Mouse (Mus musculus): ENCODE measurements at regions not wholly inside any gene's neighbourhood (a gene's known extent, or its start where the extent isn't known, plus 50 kb on each side); places are given as distances from the start of the nearest gene placed in this dataset.

- no peak overlapping the region for H3K4me3 ChIP-seq (ENCODE audit: low read depth, low read length)
- peak overlapping the region; percentile 38; the same call in 1 of the 2 replicates for H3K27ac ChIP-seq (ENCODE audit: low read length)
- peaks cover 29% of the 10 kb centered on the region for H3K4me1 ChIP-seq (ENCODE audit: control insufficient read depth, insufficient read depth, low read length)
- H3K9ac ChIP-seq (ENCODE audit: low read depth, low read length): no peak overlapping the region
- no peaks in the 10 kb centered on the region for H3K36me3 ChIP-seq (ENCODE audit: control insufficient read depth, insufficient read depth, low read length)
- H3K27me3 ChIP-seq (ENCODE audit: control insufficient read depth, insufficient read depth, low read depth, low read length): no peaks in the 10 kb centered on the region
- WGBS: 36% methylated on average over 4 of the region's 4 CpGs
- no peak overlapping the region for H3K4me2 ChIP-seq (ENCODE audit: low read length)
- peak; percentile 81 for ATAC-seq
- no peaks in the 10 kb centered on the region for H3K9me3 ChIP-seq (replicated peaks; ENCODE audit: control insufficient read depth, low read length, poor library complexity, severe bottlenecking)
Measured at GRCm38 (mm10) chr4:131493726-131494125, 344.4 kb downstream of the Ptpru start.

- no peaks in the 10 kb centered on the region for H3K9me3 ChIP-seq (replicated peaks; ENCODE audit: control insufficient read depth, low read length, poor library complexity, severe bottlenecking)
- H3K9ac ChIP-seq (ENCODE audit: low read depth, low read length): no peak overlapping the region; the same call in 1 of the 2 replicates
- ATAC-seq: no peak
- 0 out of 2 replicates have a peak overlapping the region, but pooled peaks have one; percentile 7 for H3K27ac ChIP-seq (ENCODE audit: low read length)
- no peaks in the 10 kb centered on the region for H3K36me3 ChIP-seq (ENCODE audit: control insufficient read depth, insufficient read depth, low read length)
- H3K4me3 ChIP-seq (ENCODE audit: low read depth, low read length): no peak overlapping the region
- WGBS: 49% methylated on average over 5 of the region's 5 CpGs
- no peak overlapping the region for H3K4me2 ChIP-seq (ENCODE audit: low read length)
- H3K27me3 ChIP-seq (ENCODE audit: control insufficient read depth, insufficient read depth, low read depth, low read length): no peaks in the 10 kb centered on the region
- peaks cover 28% of the 10 kb centered on the region for H3K4me1 ChIP-seq (ENCODE audit: control insufficient read depth, insufficient read depth, low read length)
Measured at GRCm38 (mm10) chr4:131496900-131497299, 341.2 kb downstream of the Ptpru start.

DNA sequence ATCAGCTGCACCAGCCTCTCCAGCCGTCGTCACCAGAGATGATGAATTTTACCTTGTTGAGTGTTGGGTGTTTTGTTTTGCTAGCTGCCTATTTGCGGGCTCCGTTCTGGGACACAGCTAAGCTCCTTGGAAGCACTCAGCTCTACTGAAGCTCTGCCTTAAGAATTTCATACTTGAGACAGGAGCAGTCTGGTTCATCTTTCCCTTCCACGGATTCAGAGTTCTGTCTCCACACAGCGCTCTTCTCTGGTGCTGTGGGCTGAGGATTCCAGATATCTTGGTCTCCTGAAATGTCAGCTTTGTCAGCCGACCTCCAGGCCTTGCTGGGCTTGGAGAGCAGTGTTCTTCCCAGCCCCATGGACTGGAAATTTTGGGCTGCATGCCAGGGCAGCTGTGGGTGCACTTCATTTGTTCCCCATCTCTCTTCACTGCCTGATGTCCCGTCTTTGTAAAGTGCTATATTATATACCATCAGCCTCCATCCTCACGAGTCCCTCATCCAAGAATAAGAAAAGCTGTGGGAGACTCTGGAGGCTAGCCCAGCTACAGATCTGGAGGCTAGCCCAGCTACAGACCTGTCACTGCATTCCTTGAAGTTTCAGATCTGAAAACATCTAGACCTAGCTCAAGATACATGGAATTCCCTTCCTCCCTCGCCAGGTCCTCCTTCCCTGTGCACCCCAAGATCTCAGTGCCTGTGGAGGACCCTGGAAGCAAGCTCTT, 337.0 kb downstream of the Ptpru start:
- no peak overlapping the region for H3K27ac ChIP-seq (ENCODE audit: low read length)
- H3K27me3 ChIP-seq (ENCODE audit: control insufficient read depth, insufficient read depth, low read depth, low read length): no peaks in the 10 kb centered on the region
- no peak for ATAC-seq
- no peak overlapping the region for H3K4me2 ChIP-seq (ENCODE audit: low read length)
- 87% methylated on average over 10 of the region's 10 CpGs for WGBS
- no peak overlapping the region for H3K9ac ChIP-seq (ENCODE audit: low read depth, low read length)
- no peak overlapping the region for H3K4me3 ChIP-seq (ENCODE audit: low read depth, low read length)
- no peaks in the 10 kb centered on the region for H3K9me3 ChIP-seq (replicated peaks; ENCODE audit: control insufficient read depth, low read length, poor library complexity, severe bottlenecking)
- H3K36me3 ChIP-seq (ENCODE audit: control insufficient read depth, insufficient read depth, low read length): no peaks in the 10 kb centered on the region
- peaks cover 5% of the 10 kb centered on the region; the same call in 1 of the 2 replicates for H3K4me1 ChIP-seq (ENCODE audit: control insufficient read depth, insufficient read depth, low read length)

- Histone ChIP-seq H3K9me3 (replicated peaks; ENCODE audit: control insufficient read depth, low read length, poor library complexity, severe bottlenecking) (no peaks in the 10 kb centered on the region), H3K27ac (ENCODE audit: low read length) (no peak overlapping the region), H3K4me1 (ENCODE audit: control insufficient read depth, insufficient read depth, low read length) (peaks cover 9% of the 10 kb centered on the region; the same call in 1 of the 2 replicates), H3K27me3 (ENCODE audit: control insufficient read depth, insufficient read depth, low read depth, low read length) (no peaks in the 10 kb centered on the region), H3K36me3 (ENCODE audit: control insufficient read depth, insufficient read depth, low read length) (no peaks in the 10 kb centered on the region), H3K9ac (ENCODE audit: low read depth, low read length) (no peak overlapping the region), H3K4me3 (ENCODE audit: low read depth, low read length) (no peak overlapping the region), H3K4me2 (ENCODE audit: low read length) (no peak overlapping the region)
- no peak for ATAC-seq
- WGBS: 68% methylated on average over 7 of the region's 7 CpGs
Measured at GRCm38 (mm10) chr4:131508154-131508553, 329.9 kb downstream of the Ptpru start.

GRCm38 (mm10) chr4:131511586-131511985, 326.5 kb downstream of the Ptpru start:
- H3K9me3 ChIP-seq (replicated peaks; ENCODE audit: control insufficient read depth, low read length, poor library complexity, severe bottlenecking): no peaks in the 10 kb centered on the region
- no peak overlapping the region for H3K4me2 ChIP-seq (ENCODE audit: low read length)
- ATAC-seq: no peak
- WGBS: 78% methylated on average over 3 of the region's 3 CpGs
- H3K36me3 ChIP-seq (ENCODE audit: control insufficient read depth, insufficient read depth, low read length): no peaks in the 10 kb centered on the region
- H3K9ac ChIP-seq (ENCODE audit: low read depth, low read length): no peak overlapping the region
- H3K4me3 ChIP-seq (ENCODE audit: low read depth, low read length): no peak overlapping the region
- peaks cover 9% of the 10 kb centered on the region; the same call in 1 of the 2 replicates for H3K4me1 ChIP-seq (ENCODE audit: control insufficient read depth, insufficient read depth, low read length)
- H3K27me3 ChIP-seq (ENCODE audit: control insufficient read depth, insufficient read depth, low read depth, low read length): no peaks in the 10 kb centered on the region
- H3K27ac ChIP-seq (ENCODE audit: low read length): no peak overlapping the region

GRCm38 (mm10) chr4:131512768-131513167, 325.3 kb downstream of the Ptpru start:
- Histone ChIP-seq H3K4me3 (ENCODE audit: low read depth, low read length) (no peak overlapping the region), H3K27me3 (ENCODE audit: control insufficient read depth, insufficient read depth, low read depth, low read length) (no peaks in the 10 kb centered on the region), H3K9me3 (replicated peaks; ENCODE audit: control insufficient read depth, low read length, poor library complexity, severe bottlenecking) (no peaks in the 10 kb centered on the region), H3K27ac (ENCODE audit: low read length) (peak overlapping the region; percentile 59), H3K9ac (ENCODE audit: low read depth, low read length) (no peak overlapping the region), H3K4me2 (ENCODE audit: low read length) (no peak overlapping the region), H3K36me3 (ENCODE audit: control insufficient read depth, insufficient read depth, low read length) (no peaks in the 10 kb centered on the region), H3K4me1 (ENCODE audit: control insufficient read depth, insufficient read depth, low read length) (peaks cover 9% of the 10 kb centered on the region; the same call in 1 of the 2 replicates)
- 53% methylated on average over 7 of the region's 7 CpGs for WGBS
- ATAC-seq: peak; percentile 39; the same call in 1 of the 2 replicates

GRCm38 (mm10) chr4:131520636-131521306, 317.3 kb downstream of the Ptpru start:
- H3K9ac ChIP-seq (ENCODE audit: low read depth, low read length): no peak overlapping the region

GRCm38 (mm10) chr4:131521307-131521651, 316.8 kb downstream of the Ptpru start:
- no peaks in the 10 kb centered on the region for H3K36me3 ChIP-seq (ENCODE audit: control insufficient read depth, insufficient read depth, low read length)
- H3K4me1 ChIP-seq (ENCODE audit: control insufficient read depth, insufficient read depth, low read length): no peaks in the 10 kb centered on the region
- no peak overlapping the region for H3K27ac ChIP-seq (ENCODE audit: low read length)
- H3K9me3 ChIP-seq (replicated peaks; ENCODE audit: control insufficient read depth, low read length, poor library complexity, severe bottlenecking): no peaks in the 10 kb centered on the region
- no peak for ATAC-seq
- WGBS: 66% methylated on average over 8 of the region's 8 CpGs
- no peak overlapping the region for H3K4me2 ChIP-seq (ENCODE audit: low read length)
- H3K9ac ChIP-seq (ENCODE audit: low read depth, low read length): no peak overlapping the region
- no peak overlapping the region for H3K4me3 ChIP-seq (ENCODE audit: low read depth, low read length)
- no peaks in the 10 kb centered on the region for H3K27me3 ChIP-seq (ENCODE audit: control insufficient read depth, insufficient read depth, low read depth, low read length)

More at GRCm38 (mm10) chr4:131520636-131521306, 317.3 kb downstream of the Ptpru start:
- no peak overlapping the region for H3K4me3 ChIP-seq (ENCODE audit: low read depth, low read length)
- 58% methylated on average over 10 of the region's 10 CpGs for WGBS
- ATAC-seq: 0 out of 2 replicates have a peak, but pooled peaks have one; percentile 11
- no peaks in the 10 kb centered on the region for H3K36me3 ChIP-seq (ENCODE audit: control insufficient read depth, insufficient read depth, low read length)
- no peaks in the 10 kb centered on the region for H3K4me1 ChIP-seq (ENCODE audit: control insufficient read depth, insufficient read depth, low read length)
- H3K9me3 ChIP-seq (replicated peaks; ENCODE audit: control insufficient read depth, low read length, poor library complexity, severe bottlenecking): no peaks in the 10 kb centered on the region
- no peak overlapping the region for H3K4me2 ChIP-seq (ENCODE audit: low read length)
- H3K27ac ChIP-seq (ENCODE audit: low read length): no peak overlapping the region
- H3K27me3 ChIP-seq (ENCODE audit: control insufficient read depth, insufficient read depth, low read depth, low read length): no peaks in the 10 kb centered on the region

DNA sequence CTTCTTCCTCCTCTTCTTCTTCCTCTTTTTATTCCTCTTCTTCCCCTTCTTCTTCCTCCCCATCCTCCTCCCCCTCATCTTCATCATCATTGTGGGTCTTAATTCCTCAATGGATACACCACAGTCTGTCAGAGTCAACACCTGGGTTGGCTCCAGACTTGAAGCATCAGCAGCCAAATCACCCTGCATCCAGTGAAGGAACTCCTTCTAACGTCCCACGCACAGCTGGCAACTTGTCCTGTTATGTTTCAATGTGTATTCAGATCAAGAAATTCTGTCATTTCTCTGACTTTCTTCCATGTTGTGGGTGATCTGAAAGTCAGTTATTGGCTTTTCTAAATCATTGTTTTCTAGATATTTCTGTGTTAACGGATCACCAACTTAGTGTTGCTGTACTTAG, 312.9 kb downstream of the Ptpru start:
- Histone ChIP-seq H3K9ac (ENCODE audit: low read depth, low read length) (no peak overlapping the region), H3K27ac (ENCODE audit: low read length) (no peak overlapping the region), H3K36me3 (ENCODE audit: control insufficient read depth, insufficient read depth, low read length) (no peaks in the 10 kb centered on the region), H3K4me2 (ENCODE audit: low read length) (no peak overlapping the region), H3K4me3 (ENCODE audit: low read depth, low read length) (no peak overlapping the region), H3K4me1 (ENCODE audit: control insufficient read depth, insufficient read depth, low read length) (no peaks in the 10 kb centered on the region), H3K27me3 (ENCODE audit: control insufficient read depth, insufficient read depth, low read depth, low read length) (no peaks in the 10 kb centered on the region), H3K9me3 (replicated peaks; ENCODE audit: control insufficient read depth, low read length, poor library complexity, severe bottlenecking) (no peaks in the 10 kb centered on the region)
- no peak for ATAC-seq
- WGBS: 90% methylated on average over 3 of the region's 3 CpGs
